Mouse (Mus musculus): ENCODE measurements around the gene Ttll13. TPM values are rescaled to one million over a fixed set of nuclear protein-coding genes. Genes with fewer than 3 reads are reported as not detected.

Gene Ttll13
- 0.57 and 0.89 TPM in 2 replicates for polyA plus RNA-seq (2016; fragmentation: Nextera tagmentation; extraction: Ambion mirVana)

DNA sequence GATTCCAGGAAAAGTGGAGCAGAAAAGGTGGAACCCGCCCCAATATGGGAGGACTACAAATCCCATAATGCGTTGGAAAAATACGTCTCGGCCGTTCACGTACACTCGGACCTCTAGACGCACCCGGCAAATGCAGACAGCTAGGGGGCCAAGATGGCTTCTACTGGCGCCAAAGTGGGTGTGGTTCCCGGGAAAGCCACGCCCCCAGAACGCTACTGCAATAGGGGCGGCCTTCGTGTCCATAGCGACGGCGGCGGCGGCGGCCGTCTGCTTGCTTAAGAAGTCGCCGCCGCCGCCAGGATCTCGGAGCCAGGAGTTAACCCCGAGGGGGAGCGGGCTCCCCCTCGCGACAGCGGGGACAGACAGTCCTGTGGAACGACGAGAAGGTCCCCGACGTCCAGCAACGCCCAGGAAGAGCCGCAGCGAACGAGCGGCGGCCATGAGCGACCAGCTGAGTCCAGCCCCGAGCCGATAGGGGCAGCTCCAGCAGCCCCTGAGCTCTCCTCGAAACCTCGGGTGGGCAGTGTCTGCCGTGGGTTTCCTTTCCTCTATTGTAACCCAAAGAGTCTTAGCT lies at the start of gene Ttll13:
Ttll13 (plus strand) TSS at position 229 of the 574 bp plus-strand sequence.
- no peaks in the 10 kb centered on the region for H3K27me3 ChIP-seq (replicated peaks; ENCODE audit: low read depth, poor library complexity, severe bottlenecking)
- H3K4me3 ChIP-seq = peak within 1 kb of the TSS; percentile 67
- DNase-seq (ENCODE audit: low spot score) = peak; percentile 98
- WGBS = under 1% methylated on average over 48 of the region's 48 CpGs
- H3K4me1 ChIP-seq = peaks cover 18% of the 10 kb centered on the region
- H3K9me3 ChIP-seq = no peaks in the 10 kb centered on the region
- H3K36me3 ChIP-seq (replicated peaks) = peaks cover 3% of the 10 kb centered on the region; the same call in 1 of the 2 replicates
- peak within 1 kb of the TSS; percentile 86 for H3K27ac ChIP-seq (replicated peaks)

DNA sequence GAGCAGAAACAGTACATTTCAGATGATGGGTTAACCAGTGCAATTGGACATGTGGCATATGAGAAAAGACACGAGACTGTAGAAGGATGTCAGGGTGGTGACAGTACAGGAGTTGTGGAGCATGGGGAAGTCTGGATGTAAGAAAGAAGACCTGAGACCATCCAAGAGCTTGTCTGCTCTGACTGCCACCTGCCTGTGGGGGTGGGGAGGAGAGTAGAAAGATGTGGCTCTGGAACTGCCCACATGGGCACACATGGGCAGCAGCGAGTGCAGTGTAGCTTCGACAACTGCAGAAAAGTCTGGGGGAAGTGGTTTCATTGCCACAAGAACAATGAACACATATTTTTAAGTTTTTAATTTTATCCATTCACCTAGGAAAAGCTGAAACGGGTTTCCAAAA lies 48.8 kb upstream of the Ttll13 start:
- Histone ChIP-seq H3K27me3 (replicated peaks; ENCODE audit: low read depth, poor library complexity, severe bottlenecking) (no peaks in the 10 kb centered on the region), H3K4me3 (peak overlapping the region; percentile 79), H3K4me1 (peaks cover 55% of the 10 kb centered on the region), H3K36me3 (replicated peaks) (peaks cover 12% of the 10 kb centered on the region), H3K27ac (replicated peaks) (peak overlapping the region; percentile 97), H3K9me3 (no peaks in the 10 kb centered on the region)
- WGBS = 20% methylated on average over 4 of the region's 4 CpGs
- DNase-seq (ENCODE audit: low spot score) = peak; percentile 34

DNA sequence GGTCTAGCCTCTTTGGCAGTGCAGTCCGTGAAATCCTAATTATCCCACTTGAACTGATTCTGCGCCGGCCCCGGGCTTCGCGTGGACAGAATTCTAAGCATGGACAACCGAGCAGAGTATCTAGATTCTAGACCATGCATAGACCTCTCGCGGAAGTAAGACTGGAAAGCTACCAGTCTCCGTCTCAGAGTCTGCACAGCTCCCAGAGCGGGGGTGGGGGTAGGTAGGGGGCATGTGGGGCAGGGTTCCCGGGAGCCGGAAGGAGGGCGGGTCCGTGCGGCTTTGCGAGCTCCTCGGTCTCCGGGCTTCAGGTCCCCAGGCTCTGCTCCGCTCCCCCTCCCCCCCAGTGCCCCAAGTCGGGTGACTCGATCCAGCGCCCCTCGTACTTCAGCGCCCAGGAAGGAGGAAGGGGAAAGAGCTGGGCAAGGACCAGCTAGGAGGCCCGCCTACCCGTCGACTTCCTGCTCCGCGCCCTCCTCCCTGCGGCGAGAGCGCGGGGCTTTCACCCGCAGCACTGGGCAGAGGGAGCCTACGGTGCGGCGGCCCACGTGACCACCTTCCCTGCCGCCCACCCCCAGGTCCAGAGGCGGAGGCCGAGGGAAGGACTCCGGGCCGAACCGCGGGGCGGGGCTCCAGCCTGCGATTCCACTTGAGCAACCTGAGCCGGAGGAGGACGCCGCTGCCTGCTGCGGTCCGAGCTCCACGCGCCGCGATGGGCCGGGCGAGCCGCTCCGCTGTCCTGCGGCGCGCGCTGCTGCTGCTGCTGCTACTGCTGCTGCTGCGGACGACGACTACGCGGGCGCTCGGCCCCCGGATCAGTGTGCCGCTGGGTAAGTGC lies 48.0 kb upstream of the Ttll13 start:
- H3K27ac ChIP-seq (replicated peaks) = peak overlapping the region; percentile 97
- H3K36me3 ChIP-seq (replicated peaks) = peaks cover 19% of the 10 kb centered on the region
- H3K27me3 ChIP-seq (replicated peaks; ENCODE audit: low read depth, poor library complexity, severe bottlenecking) = no peaks in the 10 kb centered on the region
- under 1% methylated on average over 74 of the region's 74 CpGs for WGBS
- H3K9me3 ChIP-seq = no peaks in the 10 kb centered on the region
- peak; percentile 96 for DNase-seq (ENCODE audit: low spot score)
- peaks cover 57% of the 10 kb centered on the region for H3K4me1 ChIP-seq
- peak overlapping the region; percentile 79 for H3K4me3 ChIP-seq

DNA sequence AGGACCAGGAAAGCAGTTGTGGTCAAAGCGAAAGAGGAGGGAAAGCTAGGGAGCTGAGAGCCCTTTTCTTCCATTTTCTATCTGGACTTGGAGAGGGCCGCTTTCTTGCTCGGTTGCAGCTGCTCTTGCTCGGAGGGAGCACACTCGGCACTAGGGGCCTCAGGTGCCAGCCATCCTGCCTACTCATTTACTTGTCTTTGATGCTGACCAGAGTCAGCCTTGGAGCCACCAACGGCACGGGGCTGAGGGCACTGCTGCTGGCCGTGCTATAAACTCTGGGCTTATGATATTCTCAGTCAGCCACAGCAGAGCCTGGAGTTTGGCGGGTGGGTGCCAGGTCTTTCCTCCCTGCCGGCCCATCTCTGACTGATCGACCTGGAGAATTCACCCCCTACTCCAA lies 47.3 kb upstream of the Ttll13 start:
- Histone ChIP-seq H3K27me3 (replicated peaks; ENCODE audit: low read depth, poor library complexity, severe bottlenecking) (no peaks in the 10 kb centered on the region), H3K4me1 (peaks cover 64% of the 10 kb centered on the region), H3K4me3 (peak overlapping the region; percentile 79), H3K9me3 (no peaks in the 10 kb centered on the region), H3K36me3 (replicated peaks) (peaks cover 20% of the 10 kb centered on the region), H3K27ac (replicated peaks) (peak overlapping the region; percentile 97)
- DNase-seq (ENCODE audit: low spot score) = peak; percentile 52
- WGBS = 3% methylated on average over 11 of the region's 11 CpGs

DNA sequence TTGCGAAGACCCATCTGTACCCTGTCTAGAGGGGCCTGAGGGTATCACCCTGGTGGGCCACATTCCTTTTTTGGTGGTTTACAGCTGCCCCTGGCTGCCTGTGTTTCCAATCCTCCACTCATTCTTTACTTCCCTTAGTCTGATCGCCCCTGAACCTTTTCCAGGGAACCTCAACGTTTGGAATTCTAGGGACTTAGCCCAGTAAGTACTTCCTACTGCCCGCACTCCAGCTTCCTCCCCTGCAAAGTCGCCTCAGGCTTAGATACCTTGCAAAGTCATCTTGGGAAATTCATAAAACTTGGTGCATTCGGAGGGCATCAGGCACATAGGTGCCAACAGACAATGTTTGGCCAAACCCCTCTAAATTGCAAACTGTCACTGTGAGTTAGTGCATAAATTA lies 46.9 kb upstream of the Ttll13 start:
- Histone ChIP-seq H3K9me3 (no peaks in the 10 kb centered on the region), H3K4me3 (peak overlapping the region; percentile 79), H3K27ac (replicated peaks) (peak overlapping the region; percentile 97), H3K4me1 (peaks cover 68% of the 10 kb centered on the region), H3K27me3 (replicated peaks; ENCODE audit: low read depth, poor library complexity, severe bottlenecking) (no peaks in the 10 kb centered on the region), H3K36me3 (replicated peaks) (peaks cover 20% of the 10 kb centered on the region)
- DNase-seq (ENCODE audit: low spot score) = no peak
- 30% methylated on average over 6 of the region's 6 CpGs for WGBS

DNA sequence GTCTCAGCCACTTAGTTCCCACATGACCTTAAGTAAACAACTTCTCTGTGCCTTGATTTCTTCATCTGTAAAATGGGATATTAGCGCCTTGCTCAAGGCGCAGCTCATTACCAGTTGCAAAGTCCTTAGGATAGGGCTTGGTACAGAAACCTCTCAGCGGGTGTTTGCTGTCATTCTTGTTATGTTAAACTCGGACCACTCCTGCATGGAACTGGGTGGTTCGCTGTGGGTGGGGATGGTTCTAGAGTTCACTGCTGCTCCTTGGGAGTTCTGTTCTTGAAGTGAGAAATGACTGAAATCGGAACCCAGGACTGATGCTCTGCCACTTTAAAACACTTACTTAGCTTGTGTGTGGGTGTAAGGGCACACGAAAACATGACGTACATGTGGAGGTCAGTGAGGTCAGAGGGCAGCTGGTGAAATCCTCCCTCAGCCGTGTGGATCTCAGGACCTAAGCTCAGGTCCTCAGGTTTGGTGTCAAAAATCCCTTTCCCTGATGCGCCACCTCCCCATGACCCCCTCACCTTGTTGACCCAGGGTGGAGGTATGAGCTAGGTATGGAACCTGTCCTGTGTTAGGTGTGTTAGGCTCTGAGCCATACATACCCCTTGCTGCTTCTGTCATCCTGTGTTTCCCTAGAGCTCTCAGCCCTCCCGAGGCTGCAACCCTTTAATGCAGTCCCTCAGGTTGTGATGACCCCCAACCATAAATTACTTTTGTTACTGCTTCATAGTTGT lies 46.2 kb upstream of the Ttll13 start:
- 71% methylated on average over 11 of the region's 11 CpGs for WGBS
- H3K27ac ChIP-seq (replicated peaks) = no peak overlapping the region

DNA sequence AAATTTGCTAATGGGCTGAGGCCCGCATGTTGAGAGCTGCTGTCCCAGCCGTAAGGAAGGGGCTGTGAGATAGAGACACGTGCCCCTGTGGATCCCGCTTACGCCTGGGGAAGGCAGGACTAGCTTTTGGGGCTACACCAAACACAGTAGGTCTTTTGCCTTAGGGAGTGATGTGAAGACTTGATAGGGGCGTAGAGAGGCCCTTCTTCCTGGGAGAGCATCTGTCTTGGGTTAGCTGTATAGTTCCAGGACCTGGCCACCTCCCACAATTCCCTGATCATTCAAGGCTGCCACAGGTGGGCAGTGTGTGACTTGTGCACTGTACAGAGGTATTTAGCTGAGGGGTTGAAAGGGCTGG lies 45.6 kb upstream of the Ttll13 start:
- 88% methylated on average over 6 of the region's 6 CpGs for WGBS
- no peak overlapping the region; the same call in 1 of the 2 replicates for H3K4me3 ChIP-seq
- peaks cover 20% of the 10 kb centered on the region for H3K36me3 ChIP-seq (replicated peaks)
- H3K27ac ChIP-seq (replicated peaks) = no peak overlapping the region
- no peaks in the 10 kb centered on the region for H3K9me3 ChIP-seq
- no peak for DNase-seq (ENCODE audit: low spot score)
- H3K4me1 ChIP-seq = peaks cover 79% of the 10 kb centered on the region
- no peaks in the 10 kb centered on the region for H3K27me3 ChIP-seq (replicated peaks; ENCODE audit: low read depth, poor library complexity, severe bottlenecking)

More for the DNA sequence above, 46.2 kb upstream of the Ttll13 start:
- Histone ChIP-seq H3K4me3 (peak overlapping the region; percentile 79), H3K9me3 (no peaks in the 10 kb centered on the region), H3K36me3 (replicated peaks) (peaks cover 20% of the 10 kb centered on the region), H3K27me3 (replicated peaks; ENCODE audit: low read depth, poor library complexity, severe bottlenecking) (no peaks in the 10 kb centered on the region), H3K4me1 (peaks cover 74% of the 10 kb centered on the region)
- no peak for DNase-seq (ENCODE audit: low spot score)

DNA sequence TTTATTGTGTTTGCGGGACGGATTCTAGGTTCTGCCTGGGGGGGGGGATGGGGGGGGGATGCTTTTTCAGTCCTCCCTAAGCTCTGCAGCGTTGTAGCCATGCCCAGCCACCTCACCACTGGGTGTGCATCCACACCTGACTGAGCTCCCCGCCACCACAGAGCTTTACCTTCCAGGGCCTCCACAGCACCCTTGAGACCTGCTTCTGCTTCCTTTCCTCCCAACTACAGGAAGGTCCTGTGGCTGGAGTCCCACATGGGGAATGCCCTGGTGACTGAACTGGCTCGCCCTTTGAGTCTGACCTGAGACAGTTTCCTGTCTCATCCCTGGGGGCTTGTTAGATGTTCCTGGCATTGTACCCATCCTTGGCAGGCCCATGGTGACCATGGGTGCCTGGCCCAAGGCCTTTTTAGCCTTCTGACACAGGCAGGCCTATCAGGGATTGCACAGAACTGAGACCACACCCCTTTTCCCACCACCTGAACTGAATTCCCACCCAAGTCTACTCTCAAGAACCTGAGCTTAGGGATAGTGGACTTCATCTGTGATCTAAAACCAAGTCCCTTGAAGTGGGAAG lies 45.1 kb upstream of the Ttll13 start:
- no peaks in the 10 kb centered on the region for H3K27me3 ChIP-seq (replicated peaks; ENCODE audit: low read depth, poor library complexity, severe bottlenecking)
- no peak for DNase-seq (ENCODE audit: low spot score)
- peaks cover 84% of the 10 kb centered on the region for H3K4me1 ChIP-seq
- H3K9me3 ChIP-seq = no peaks in the 10 kb centered on the region
- no peak overlapping the region for H3K27ac ChIP-seq (replicated peaks)
- no peak overlapping the region; the same call in 1 of the 2 replicates for H3K4me3 ChIP-seq
- WGBS = 90% methylated on average over 5 of the region's 5 CpGs
- H3K36me3 ChIP-seq (replicated peaks) = peaks cover 20% of the 10 kb centered on the region

DNA sequence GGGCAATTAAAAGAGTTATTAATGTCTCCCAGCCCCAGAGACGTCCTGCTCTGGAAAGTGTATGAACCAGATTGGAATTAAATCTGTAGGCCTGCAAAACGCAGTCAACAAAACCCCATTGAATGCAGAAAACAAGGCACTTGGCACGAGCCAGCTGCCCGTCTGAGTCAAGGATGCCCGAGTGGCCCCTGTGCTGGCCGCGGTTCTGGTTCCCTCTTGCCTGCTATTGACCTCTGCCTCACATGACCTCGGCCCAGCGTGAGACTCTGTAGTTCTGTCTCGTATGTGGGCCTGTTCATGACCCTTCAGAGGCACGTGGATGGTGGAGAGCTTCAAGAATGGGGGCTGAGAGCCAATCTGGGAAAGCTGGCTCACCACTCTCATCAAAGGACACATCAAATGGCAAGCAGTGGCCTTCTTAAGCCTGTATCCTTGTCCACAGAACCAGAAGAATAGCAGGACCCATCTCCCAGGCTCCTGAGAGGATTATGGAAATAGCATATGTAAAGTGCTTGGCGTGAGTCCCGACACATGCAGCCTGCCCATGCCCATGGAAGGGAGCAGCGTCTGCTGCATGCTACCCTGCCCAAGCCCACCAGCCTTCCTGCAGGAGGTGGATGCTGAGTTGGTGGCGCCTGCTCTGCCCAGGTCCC lies 44.2 kb upstream of the Ttll13 start:
- Histone ChIP-seq H3K27me3 (replicated peaks; ENCODE audit: low read depth, poor library complexity, severe bottlenecking) (no peaks in the 10 kb centered on the region), H3K4me1 (peaks cover 92% of the 10 kb centered on the region), H3K36me3 (replicated peaks) (peaks cover 20% of the 10 kb centered on the region), H3K9me3 (no peaks in the 10 kb centered on the region), H3K27ac (replicated peaks) (no peak overlapping the region), H3K4me3 (no peak overlapping the region)
- DNase-seq (ENCODE audit: low spot score) = no peak
- WGBS = 89% methylated on average over 15 of the region's 15 CpGs

DNA sequence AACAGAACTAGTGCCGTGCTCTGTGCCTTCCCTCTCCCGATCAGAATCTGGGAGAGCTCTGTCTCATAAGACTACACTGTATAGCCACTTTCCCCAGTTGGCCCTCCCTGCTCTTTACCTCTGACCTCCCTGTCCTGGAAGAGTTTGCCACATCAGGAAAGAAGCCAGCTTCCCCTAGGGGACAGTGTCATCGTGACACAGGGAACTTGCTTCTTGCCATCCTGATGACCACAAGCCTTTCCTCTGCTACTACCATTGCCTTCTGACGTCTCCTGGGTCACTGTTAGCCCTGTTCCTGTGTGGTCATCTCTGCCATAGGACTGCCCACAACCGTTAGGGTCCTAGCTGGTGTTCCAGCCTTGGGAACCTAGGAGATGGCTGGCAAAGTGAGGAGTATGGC lies 43.2 kb upstream of the Ttll13 start:
- H3K36me3 ChIP-seq (replicated peaks) = peaks cover 20% of the 10 kb centered on the region
- DNase-seq (ENCODE audit: low spot score) = no peak
- 88% methylated on average over 5 of the region's 5 CpGs for WGBS

DNA sequence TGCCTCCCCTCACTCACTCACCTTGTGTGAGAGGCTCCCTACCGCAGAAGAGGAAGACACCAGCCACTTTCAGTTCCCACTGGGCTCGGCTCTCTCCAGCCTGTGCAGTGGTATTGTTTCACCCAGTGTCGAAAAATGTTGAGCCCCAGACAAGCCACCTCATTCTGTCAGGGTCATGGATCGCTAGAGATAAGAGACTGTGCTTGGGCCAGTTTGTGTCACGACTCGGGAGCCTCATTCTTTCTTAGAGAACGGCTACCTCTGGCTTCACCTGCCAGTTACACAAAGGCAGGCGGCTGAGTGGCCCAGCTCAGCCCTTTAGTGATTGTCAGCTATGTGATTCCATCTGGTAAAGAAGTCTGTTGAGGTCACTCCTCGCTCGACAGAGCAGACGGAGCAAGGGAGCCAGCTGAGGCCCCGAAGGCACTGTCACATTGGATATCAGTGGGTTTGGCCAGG lies 42.5 kb upstream of the Ttll13 start:
- Histone ChIP-seq H3K27me3 (replicated peaks; ENCODE audit: low read depth, poor library complexity, severe bottlenecking) (no peaks in the 10 kb centered on the region), H3K4me1 (peaks cover 93% of the 10 kb centered on the region), H3K36me3 (replicated peaks) (peaks cover 20% of the 10 kb centered on the region), H3K9me3 (no peaks in the 10 kb centered on the region), H3K27ac (replicated peaks) (0 out of 2 replicates have a peak overlapping the region, but pooled peaks have one; percentile 14), H3K4me3 (no peak overlapping the region)
- 63% methylated on average over 12 of the region's 12 CpGs for WGBS
- DNase-seq (ENCODE audit: low spot score) = no peak

More for the DNA sequence above, 43.2 kb upstream of the Ttll13 start:
- H3K9me3 ChIP-seq = no peaks in the 10 kb centered on the region
- no peaks in the 10 kb centered on the region for H3K27me3 ChIP-seq (replicated peaks; ENCODE audit: low read depth, poor library complexity, severe bottlenecking)
- 0 out of 2 replicates have a peak overlapping the region, but pooled peaks have one; percentile 27 for H3K27ac ChIP-seq (replicated peaks)
- H3K4me1 ChIP-seq = peaks cover 92% of the 10 kb centered on the region
- no peak overlapping the region for H3K4me3 ChIP-seq

DNA sequence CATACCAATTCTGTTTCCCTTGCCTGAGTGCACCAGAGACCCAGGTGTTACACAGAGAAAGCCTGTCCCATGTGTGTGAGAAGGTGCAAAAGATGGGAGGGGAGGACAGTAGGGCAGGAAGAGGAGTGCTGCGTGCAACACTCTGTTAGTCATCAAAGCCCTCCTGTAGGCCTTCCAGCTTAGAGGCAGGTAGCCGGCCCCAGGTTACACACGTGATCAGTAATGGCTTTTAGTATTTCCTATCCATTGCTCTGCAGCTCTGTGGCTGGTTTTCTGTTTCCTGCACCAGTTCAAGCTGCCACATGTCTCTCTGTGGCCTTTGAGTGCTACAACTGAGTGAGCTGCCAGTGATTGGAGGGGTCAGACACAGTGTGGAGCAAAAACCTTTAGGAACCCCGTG lies 41.8 kb upstream of the Ttll13 start:
- H3K27me3 ChIP-seq (replicated peaks; ENCODE audit: low read depth, poor library complexity, severe bottlenecking) = no peaks in the 10 kb centered on the region
- peaks cover 20% of the 10 kb centered on the region for H3K36me3 ChIP-seq (replicated peaks)
- DNase-seq (ENCODE audit: low spot score) = no peak
- peaks cover 93% of the 10 kb centered on the region for H3K4me1 ChIP-seq
- 88% methylated on average over 4 of the region's 4 CpGs for WGBS
- H3K4me3 ChIP-seq = no peak overlapping the region
- H3K27ac ChIP-seq (replicated peaks) = no peak overlapping the region
- no peaks in the 10 kb centered on the region for H3K9me3 ChIP-seq

Measured in embryonic facial prominence, embryonic 10.5 days (tissue).